Mouse (Mus musculus) ES-Bruce4 (cell line): ENCODE data around the gene Tmem170b. TPM values are rescaled to one million over a fixed set of nuclear protein-coding genes. Genes with fewer than 3 reads are reported as not detected.

Source experiments
- H3K27ac ChIP-seq: 2 replicates; pipeline ENCODE4 v1.5.1; 2012; ENCODE audit warnings: low read length, inconsistent platforms; ENCODE audit not compliant: insufficient read depth
- H3K27me3 ChIP-seq: 2 replicates; pipeline ENCODE4 v1.6.1; 2012; ENCODE audit warnings: mild to moderate bottlenecking, low read length, inconsistent platforms; ENCODE audit not compliant: control insufficient read depth, poor library complexity, insufficient read depth, severe bottlenecking
- H3K36me3 ChIP-seq: 2 replicates; pipeline ENCODE4 v1.6.1; 2012; ENCODE audit warnings: inconsistent platforms, mild to moderate bottlenecking, low read length, moderate library complexity; ENCODE audit not compliant: control insufficient read depth, poor library complexity, insufficient read depth, severe bottlenecking
- H3K4me1 ChIP-seq: one replicate; pipeline ENCODE4 v1.8.1; 2011; ENCODE audit warnings: low read length; ENCODE audit not compliant: control insufficient read depth, insufficient read depth
- H3K4me3 ChIP-seq: 2 replicates; pipeline ENCODE4 v1.5.1; 2011; ENCODE audit warnings: low read depth, mild to moderate bottlenecking, low read length
- H3K9ac ChIP-seq: 2 replicates; pipeline ENCODE4 v1.6.1; 2012; ENCODE audit warnings: low read depth, mild to moderate bottlenecking, inconsistent platforms; ENCODE audit not compliant: poor library complexity, severe bottlenecking
- H3K9me3 ChIP-seq: replicated peaks from 2 replicates; pipeline ENCODE4 v1.6.1; 2012; ENCODE audit warnings: mild to moderate bottlenecking, low read length, inconsistent platforms; ENCODE audit not compliant: control insufficient read depth, poor library complexity, insufficient read depth, severe bottlenecking
- CTCF ChIP-seq: IDR thresholded peaks from one replicate; pipeline ENCODE4 v1.8.1; 2011; ENCODE audit warnings: low read depth, low read length
- EP300 ChIP-seq: IDR thresholded peaks from 2 replicates; pipeline ENCODE4 v1.6.1; 2011; ENCODE audit warnings: low read depth, low read length; ENCODE audit not compliant: insufficient read depth
- POLR2A ChIP-seq: IDR thresholded peaks from one replicate; pipeline ENCODE4 v1.8.1; 2011; ENCODE audit warnings: low read length; ENCODE audit not compliant: insufficient read depth
- polyA plus RNA-seq: library from polyadenylated mRNA; stranded (reverse); fragments of >200 nt; gene quantifications from 2 replicates; pipeline ENCODE4 v1.2.4, GENCODE M21; 2011; ENCODE audit warnings: low read depth; ENCODE audit not compliant: missing spikeins, insufficient read depth, insufficient read length

Tmem170b gene
- polyA plus RNA-seq, 1 experiment: 9.0 TPM

- Histone ChIP-seq H3K27ac (no peak overlapping the region), H3K36me3 (no peaks in the 10 kb centered on the region), H3K4me3 (no peak overlapping the region), H3K4me1 (no peaks in the 10 kb centered on the region), H3K9ac (no peak overlapping the region), H3K9me3 (no peaks in the 10 kb centered on the region), H3K27me3 (no peaks in the 10 kb centered on the region; the same call in 1 of the 2 replicates)
- no peak for TF ChIP-seq POLR2A
- TF ChIP-seq CTCF: no peak
- no peak for TF ChIP-seq EP300
Measured at GRCm38 (mm10) chr13:41650665-41651064, 45.0 kb downstream of the Tmem170b start.

DNA sequence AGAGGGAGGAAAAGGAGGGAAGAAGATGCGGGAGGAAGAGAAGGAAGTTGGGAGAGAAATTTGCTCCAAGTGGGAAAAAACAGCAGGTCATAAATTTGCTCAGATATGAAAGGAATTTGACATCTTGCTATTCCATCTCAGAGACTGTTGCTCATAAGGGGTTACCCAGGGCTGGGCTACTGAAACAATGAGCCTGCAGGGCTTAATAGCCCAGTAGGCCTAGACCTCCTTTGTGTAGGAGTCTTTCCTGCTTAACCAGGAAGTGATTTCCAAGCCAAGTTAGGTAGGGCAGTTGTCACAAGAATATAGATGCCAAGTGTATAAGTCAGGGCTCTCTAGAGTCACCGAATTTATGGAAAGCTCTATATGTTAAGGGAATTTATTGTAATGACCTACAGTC lies 48.1 kb downstream of the Tmem170b start:
- Histone ChIP-seq H3K27me3 (no peaks in the 10 kb centered on the region), H3K4me1 (no peaks in the 10 kb centered on the region), H3K9me3 (no peaks in the 10 kb centered on the region), H3K4me3 (no peak overlapping the region), H3K27ac (no peak overlapping the region), H3K36me3 (no peaks in the 10 kb centered on the region), H3K9ac (no peak overlapping the region)
- TF ChIP-seq EP300 (no peak), POLR2A (no peak)

- Histone ChIP-seq H3K4me1 (no peaks in the 10 kb centered on the region), H3K36me3 (no peaks in the 10 kb centered on the region), H3K9me3 (no peaks in the 10 kb centered on the region), H3K4me3 (no peak overlapping the region), H3K27ac (no peak overlapping the region), H3K9ac (no peak overlapping the region), H3K27me3 (no peaks in the 10 kb centered on the region)
- TF ChIP-seq EP300 (no peak), CTCF (no peak), POLR2A (no peak)
Measured at GRCm38 (mm10) chr13:41655576-41656090, 49.9 kb downstream of the Tmem170b start.

DNA sequence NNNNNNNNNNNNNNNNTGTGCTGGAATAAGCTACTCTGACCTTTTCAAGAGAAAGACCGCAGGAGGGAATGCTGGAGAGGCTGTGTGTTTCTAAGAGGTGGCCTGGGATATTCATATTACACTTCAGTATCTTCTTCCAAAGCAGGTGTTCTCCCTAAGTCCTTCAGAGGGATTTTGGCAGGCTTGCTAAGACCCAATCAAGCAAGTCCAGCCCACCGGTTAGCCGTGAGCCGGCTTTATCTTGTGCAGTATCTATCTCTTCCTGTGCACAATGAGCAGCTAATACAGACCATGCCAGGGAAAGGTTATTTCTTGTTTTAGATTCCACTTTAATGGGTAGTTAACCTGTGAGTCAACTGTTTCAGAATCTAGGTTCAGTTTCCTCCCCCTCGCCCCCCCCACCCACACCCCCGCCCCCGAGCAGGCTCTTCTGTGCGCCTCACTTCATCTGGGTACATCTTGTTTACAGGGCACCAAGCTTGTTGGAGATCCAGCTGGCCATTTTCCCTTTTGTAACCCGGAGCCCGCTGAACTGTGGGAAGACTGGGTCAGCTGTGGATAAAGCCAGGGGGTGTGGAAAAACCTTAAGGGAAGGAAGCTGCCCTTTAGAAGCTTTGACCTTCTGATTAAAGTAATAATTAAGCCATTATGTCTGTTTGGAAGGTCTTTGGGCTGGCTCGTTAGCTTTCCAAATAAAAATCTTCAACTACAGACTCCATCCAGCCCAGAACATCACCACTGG lies 54.5 kb downstream of the Tmem170b start:
- no peak overlapping the region for H3K4me3 ChIP-seq
- no peaks in the 10 kb centered on the region for H3K27me3 ChIP-seq
- H3K27ac ChIP-seq: no peak overlapping the region
- no peaks in the 10 kb centered on the region for H3K4me1 ChIP-seq
- H3K9me3 ChIP-seq: no peaks in the 10 kb centered on the region
- no peaks in the 10 kb centered on the region for H3K36me3 ChIP-seq
- H3K9ac ChIP-seq: no peak overlapping the region
- TF ChIP-seq CTCF: no peak
- TF ChIP-seq POLR2A: no peak
- no peak for TF ChIP-seq EP300

- Histone ChIP-seq H3K36me3 (no peaks in the 10 kb centered on the region), H3K9me3 (no peaks in the 10 kb centered on the region), H3K9ac (no peak overlapping the region), H3K4me3 (no peak overlapping the region), H3K27ac (no peak overlapping the region), H3K4me1 (no peaks in the 10 kb centered on the region), H3K27me3 (no peaks in the 10 kb centered on the region)
- no peak for TF ChIP-seq CTCF
- no peak for TF ChIP-seq POLR2A
Measured at GRCm38 (mm10) chr13:41661116-41661515, 55.4 kb downstream of the Tmem170b start.

- Histone ChIP-seq H3K4me1 (no peaks in the 10 kb centered on the region), H3K9me3 (no peaks in the 10 kb centered on the region), H3K27ac (no peak overlapping the region), H3K4me3 (no peak overlapping the region), H3K9ac (no peak overlapping the region), H3K36me3 (no peaks in the 10 kb centered on the region), H3K27me3 (no peaks in the 10 kb centered on the region)
- no peak for TF ChIP-seq EP300
- TF ChIP-seq POLR2A: no peak
- no peak for TF ChIP-seq CTCF
Measured at GRCm38 (mm10) chr13:41662401-41663070, 56.8 kb downstream of the Tmem170b start.
